Mouse (Mus musculus) mesoderm, embryonic 11.5 days (tissue): ENCODE measurements around the gene Smyd3.
A peak's percentile ranks its signal among the peaks of the same experiment; 100 is the strongest.

Experiments used
- DNase-seq: peaks from one replicate; pipeline ENCODE4 v3.0.0-alpha.2; 2012; ENCODE audit warnings: low read depth, low spot score

The Smyd3 gene

DNA sequence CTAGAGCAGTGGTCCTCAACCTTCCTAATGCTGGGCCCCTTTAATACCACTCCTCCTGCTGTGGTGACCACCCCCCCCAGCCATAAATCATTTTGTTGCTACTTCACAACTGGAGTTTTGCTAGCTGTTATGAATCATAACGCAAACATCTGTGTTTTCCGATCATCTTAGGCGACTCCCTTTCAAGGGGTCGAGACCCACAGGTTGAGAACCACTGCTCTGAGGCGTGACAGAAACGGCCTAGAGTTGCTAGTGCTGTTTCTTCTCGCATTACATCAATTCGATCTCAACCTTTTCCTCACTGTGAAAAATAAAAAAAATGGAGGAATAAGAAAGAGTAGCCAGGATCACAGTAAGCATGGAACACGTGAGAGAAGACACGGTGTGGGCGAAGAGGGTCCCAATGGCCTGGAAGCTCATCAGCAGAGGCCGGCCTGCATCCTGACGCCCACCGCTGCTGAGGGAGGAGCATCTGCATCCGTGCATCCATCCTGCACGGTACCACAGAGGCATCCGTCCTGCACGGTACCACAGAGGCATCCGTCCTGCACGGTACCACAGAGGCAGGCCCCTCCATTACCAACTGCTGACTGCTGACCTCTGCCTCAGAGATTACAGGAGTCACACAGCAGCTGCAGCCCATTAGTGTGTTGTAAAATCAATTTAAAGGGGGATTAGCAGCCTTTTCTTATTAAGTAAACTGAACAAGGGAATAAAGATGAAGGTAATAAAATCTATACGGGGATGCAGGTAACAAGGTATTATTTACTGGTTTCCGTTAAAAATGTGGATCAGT, 56.6 kb downstream of the Smyd3 start:
- DNase-seq = no peak

DNA sequence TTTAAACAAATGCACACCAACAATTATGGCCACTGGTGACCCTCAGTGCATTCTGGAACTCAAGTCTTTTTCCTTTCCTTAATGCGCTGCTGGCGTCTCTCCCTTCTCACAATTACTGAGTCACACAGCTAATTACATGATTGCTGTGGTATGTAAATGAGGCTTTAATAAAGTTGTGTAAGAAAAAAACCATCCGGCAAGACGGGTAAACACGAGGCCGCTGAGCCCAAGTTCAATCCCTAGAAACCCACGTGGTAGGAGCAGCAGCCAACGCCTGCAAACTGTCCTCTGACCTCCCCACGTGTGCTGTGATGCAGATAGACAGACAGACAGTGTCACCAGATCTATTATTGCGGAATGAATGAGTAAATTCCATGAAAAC, 58.9 kb downstream of the Smyd3 start:
- no peak for DNase-seq

DNA sequence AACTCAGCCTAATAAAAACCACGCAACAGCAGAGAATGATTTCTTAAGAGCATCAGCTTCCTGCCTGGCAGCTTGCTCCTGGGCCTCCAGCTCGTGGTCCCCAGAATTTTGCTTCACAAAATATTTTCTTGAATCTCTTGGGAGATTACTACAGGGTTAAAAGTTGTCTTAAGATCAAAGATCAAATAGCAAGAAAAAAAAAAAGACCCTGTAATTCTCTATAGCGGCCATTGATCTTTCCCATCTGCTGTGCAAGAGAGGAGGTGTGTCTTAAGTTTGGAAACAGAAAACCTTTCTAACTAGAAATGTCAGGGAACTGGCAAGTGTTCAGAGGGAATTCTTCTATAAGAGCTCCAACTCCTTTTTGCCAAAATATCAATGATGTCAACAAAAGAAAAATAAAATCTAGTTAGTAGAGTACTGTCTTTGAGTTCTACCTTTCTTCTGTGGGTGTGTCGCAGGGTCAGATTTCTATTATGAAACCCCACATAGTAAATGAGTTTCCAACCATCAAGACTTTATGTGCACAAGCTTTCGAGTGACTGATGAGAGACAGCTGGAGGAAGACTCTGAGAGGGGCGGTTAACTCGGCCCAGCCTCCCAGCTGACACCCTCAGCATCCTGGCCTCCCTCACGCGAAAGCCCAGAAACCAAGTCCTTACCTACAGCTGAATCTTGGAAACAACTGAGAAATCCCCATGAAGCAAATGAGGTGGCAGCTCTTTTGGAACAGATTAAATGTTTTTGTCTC, 59.4 kb downstream of the Smyd3 start:
- no peak for DNase-seq

- no peak for DNase-seq
Measured at GRCm38 (mm10) chr1:179454600-179454999, 63.2 kb downstream of the Smyd3 start.

DNA sequence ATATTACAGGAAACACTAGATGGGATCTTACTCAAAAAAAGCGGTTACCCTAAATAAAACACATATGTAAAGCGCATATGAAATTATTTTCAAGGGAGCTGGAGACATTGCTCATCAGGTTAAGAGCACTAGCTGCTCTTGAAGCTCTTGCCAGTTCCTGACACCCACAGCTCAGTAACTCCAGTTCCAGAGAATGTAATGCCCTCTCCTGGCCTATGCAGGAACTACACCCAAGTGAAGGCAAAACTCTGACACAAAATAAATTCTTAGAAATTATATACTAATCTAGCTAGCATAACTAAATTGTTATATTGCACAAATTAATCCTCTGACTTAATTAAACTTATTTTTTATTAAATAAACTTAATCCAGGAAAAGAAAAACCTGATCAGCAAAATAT, 66.6 kb downstream of the Smyd3 start:
- peak; percentile 39 for DNase-seq

- DNase-seq = no peak
Measured at GRCm38 (mm10) chr1:179446845-179447212, 71.0 kb downstream of the Smyd3 start.

DNA sequence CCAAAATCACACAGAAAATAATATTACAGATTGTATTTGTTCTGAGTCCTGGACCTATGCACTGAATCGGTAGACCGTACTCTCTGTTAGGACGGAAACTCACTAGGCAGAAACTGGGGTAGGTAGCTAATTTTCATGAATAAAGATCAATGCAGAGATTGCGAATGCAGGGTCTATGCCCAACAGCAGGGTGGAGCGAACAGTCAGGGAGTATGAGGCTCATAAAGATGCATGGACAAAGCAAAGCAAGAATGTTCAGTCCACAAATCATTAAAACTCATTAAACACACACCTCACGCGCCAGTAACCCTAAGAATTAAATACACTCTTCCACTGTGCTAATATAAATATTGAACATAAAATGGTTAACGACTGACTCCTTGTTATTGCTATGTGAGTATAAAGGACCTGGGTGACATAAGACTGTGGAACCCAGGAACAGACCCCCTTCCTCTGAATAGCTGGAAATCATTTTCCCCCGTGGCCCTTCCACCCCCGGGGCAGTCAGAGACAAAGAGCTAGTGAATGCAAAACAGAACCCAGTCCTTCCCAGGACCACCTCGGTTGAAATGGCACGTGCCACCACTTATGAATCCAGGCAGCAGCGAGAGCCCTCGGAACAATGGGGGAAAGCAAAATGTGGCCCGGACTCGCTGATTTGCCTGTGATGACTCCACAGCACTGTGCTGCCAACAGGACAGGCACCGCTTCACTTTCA, 71.6 kb downstream of the Smyd3 start:
- DNase-seq = peak; percentile 74

DNA sequence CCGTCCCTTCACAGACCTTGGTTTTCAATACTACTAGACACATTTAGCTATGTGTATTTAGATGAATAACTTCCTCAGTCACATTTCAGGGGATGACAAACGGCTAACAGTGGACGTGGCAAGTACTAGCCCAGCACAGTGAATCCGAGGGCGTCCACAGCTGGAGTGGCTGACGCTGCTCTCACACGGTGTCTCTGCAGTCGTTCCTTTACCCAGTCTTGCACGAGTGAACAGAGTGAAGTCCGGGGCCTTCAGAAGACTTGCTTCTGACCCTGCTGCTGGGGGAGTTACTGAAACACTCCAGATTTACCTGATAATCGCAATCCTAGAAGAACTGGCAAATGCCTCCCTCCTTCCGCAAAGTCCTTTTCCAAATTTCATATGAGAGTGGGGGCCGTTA, 74.0 kb downstream of the Smyd3 start:
- no peak for DNase-seq

DNA sequence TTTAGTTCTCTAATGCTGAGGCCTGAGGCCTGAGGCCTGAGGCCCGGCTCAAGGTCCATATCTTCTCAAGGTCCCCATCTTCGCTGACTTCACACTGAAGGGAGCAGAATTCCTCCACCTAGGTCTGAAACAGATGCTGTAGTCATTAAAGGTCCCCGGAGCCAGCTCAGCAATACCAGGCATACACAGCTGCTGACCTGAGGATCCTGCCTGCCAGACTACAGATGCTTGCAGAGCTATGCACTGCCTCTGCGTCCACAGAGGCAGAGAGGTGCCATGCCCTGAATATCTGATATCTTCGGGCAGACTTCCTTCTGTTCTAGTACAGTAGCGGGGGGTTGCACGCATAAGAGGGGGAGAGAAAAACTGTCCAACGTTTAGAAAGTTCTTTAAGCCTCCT, 74.4 kb downstream of the Smyd3 start:
- peak; percentile 55 for DNase-seq

GRCm38 (mm10) chr1:179436596-179436995, 81.2 kb downstream of the Smyd3 start:
- DNase-seq = no peak

- no peak for DNase-seq
Measured at GRCm38 (mm10) chr1:179434443-179435260, 83.2 kb downstream of the Smyd3 start.

- no peak for DNase-seq
Measured at GRCm38 (mm10) chr1:179433828-179434227, 84.0 kb downstream of the Smyd3 start.

GRCm38 (mm10) chr1:179433355-179433754, 84.5 kb downstream of the Smyd3 start:
- DNase-seq = no peak

- DNase-seq = no peak
Measured at GRCm38 (mm10) chr1:179430077-179430476, 87.8 kb downstream of the Smyd3 start.

DNA sequence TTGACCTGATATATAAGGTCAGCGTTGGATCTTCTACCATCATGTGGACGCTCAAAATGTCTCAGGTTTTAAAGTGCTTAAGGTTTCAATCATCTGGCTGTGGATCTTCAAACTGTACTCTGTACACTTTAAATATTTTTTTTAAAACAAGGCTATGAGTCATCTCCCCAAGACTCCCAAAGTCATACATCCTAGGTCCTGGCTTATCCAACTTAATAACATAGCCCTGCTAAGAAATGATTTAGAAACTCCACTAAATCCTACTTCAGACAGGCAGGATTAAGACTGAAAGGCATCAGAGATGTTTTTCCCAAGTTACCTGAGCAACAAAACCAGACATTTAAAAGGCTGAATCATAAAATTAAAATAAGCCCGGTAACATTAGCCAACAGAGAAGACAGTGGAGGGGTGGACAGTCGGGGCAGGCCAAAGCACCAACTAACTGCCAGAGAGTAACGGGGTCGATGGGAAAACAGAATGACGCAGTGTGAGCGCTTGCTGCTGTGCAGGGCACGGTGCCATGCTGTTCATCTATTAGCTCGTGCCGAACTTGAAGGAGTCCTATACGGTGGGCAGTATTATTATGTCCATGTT, 92.9 kb downstream of the Smyd3 start:
- DNase-seq = no peak

GRCm38 (mm10) chr1:179419091-179419490, 98.8 kb downstream of the Smyd3 start:
- no peak for DNase-seq

DNA sequence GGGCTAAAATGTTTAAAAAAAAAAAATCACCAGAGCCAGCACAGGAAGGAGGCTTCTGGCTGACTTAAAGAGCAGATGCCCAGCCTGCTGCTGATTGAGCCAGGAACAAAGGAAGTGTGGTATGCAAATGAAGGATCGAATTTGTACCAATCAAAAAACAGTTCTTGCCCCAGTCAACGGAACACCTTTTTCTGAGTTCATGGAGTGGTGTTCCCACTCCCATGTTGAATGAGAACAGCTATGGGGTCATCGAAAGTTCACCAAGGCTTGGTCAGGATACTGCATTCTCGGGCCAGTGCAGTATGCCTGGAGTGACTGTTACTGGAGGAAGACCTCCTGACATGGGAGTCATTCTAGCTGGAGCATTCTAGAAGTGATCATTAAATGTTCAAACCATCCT, 109.8 kb downstream of the Smyd3 start:
- no peak for DNase-seq

DNA sequence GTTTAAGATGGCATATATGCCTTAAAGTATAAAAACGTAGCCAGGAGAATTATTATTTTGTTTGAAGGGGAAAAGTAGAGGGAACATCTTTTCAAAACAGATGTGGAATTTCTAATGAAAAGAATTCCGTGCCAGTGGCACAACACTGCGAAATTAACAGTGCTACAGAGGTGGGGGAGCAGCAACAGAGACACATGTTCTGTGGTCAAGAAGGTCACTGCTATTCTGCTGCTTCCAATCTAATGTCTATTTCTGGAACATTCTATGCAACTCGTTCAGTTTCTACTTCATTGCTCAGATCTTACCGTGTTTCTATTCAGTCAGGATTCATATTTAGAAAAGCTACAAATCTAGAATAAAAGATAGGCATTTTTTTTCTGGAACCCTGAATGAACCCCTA, 117.0 kb downstream of the Smyd3 start:
- no peak for DNase-seq

DNA sequence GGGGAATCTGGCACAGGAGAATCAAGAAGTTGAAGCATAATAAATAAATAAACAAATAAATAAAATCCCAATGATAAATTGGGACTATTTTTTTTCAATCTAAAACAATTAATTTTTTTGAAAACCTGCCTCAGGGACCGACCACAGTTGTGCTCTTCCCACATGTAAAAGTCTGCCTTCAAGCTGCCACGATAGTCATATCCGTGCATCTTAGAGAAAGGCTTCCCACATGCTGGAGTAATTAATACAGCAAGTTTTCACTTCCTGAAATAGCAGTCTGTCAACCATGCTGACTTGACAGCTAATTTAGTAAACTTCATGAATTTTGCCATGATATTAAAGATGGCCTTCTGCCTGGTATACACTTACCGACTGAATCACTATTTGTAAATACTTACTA, 119.2 kb downstream of the Smyd3 start:
- DNase-seq = no peak

DNA sequence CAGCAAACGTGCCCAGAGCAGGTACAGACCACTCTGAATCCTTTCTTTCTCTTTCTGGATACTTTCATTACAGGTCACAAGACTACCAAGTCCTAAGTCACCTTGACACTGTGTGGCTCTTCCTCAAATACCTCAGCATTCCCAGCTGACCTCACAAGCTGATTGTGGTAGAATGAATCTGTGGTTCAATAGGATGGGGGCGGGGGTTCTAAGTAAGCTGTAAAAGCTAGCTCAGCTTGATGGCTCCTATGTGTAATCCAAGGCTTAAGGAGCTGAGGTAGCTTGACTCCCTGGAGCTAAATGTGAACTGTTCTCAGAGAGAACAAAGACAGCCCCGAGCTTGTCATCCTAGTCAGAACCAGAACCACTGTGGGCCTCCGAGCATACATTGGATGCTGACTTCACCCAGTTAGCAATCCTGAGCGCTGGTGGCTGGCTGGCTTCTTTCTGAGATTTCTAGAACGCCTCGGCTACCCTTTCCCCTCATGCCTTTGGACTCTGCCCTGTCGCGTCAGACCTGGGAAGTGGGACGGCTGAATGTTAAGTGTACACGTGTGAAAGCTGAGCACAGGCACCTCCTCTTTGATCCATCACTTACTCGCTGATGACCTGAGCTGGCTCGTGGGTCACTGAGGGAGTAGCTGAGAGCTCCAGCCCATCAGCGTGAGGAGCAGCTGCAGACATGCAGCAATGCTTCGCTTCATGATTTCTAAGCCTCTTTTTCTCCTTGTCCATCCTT, 131.4 kb downstream of the Smyd3 start:
- peak; percentile 23 for DNase-seq

DNA sequence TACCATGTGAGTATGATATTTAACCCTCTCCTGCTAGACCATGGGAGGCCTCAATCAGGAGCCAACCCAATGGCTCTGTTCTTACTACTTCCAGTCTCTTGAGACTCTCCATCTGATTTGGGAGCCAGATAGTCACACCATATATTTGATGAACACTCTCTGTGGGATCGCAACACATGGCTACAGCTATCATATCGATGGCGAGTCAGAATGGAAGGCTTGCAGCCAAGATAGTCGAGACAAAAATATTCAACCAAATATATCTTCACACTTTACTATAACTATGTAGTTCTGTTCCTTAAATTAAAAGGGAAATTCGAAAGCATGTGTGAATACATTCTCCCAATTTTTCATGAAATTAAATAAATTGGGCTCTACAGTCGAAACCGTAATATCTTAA, 132.2 kb downstream of the Smyd3 start:
- no peak for DNase-seq
